Mouse (Mus musculus): ENCODE measurements at regions not wholly inside any gene's neighbourhood (a gene's known extent, or its start where the extent isn't known, plus 50 kb on each side); places are given as distances from the start of the nearest gene placed in this dataset.

GRCm38 (mm10) chr17:50376708-50377107, 83.3 kb upstream of the Dazl start:
- TF ChIP-seq CTCF (IDR thresholded peaks at IDR 0.05; ENCODE audit: low read depth) (no peak), EP300 (optimal IDR thresholded peaks at IDR 0.05) (no peak)
